In the genomic region with DNA sequence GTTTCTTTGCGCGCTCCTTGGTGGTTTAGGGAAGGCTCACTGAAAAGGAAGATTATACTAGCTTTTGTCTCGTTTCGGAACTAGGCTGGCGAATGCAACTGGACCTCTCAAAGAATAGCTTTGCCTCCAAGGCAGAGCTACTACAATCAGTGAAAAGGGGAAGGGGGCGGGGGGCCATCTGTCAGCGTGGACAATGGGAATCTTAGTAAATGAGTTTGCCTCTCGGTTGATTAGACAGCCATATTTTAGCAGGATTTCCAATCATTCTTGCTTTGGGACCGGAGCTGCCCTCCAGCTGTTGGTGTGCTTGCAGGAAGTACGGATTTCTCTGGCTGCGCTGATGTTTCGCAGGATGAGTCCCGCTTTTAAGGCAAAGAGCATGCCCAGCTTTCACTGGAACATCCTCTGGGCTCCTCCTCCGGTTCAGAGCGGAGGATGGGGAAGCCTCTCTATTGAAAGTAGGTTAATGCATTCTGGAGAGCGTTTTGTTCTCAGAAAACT, we compare ENCODE assay signal across 7 mouse cellular contexts.
A peak's percentile ranks its signal among the peaks of the same experiment; 100 is the strongest.
DNase-seq lines count a peak whose midpoint lies in the region; ATAC-seq and TF ChIP-seq lines count a peak whose summit lies in the region.

No protein-coding gene starts in this region.

- no peak for TF ChIP-seq CTCF in hindbrain, postnatal 0 days (IDR thresholded peaks at IDR 0.05; ENCODE audit: low read depth)
- no peak for TF ChIP-seq CTCF in olfactory bulb, adult 2 months (IDR thresholded peaks at IDR 0.05; ENCODE audit: insufficient read depth, low read depth, low read length)

- peaks cover 36% of the 10 kb centered on the region for H3K4me1 ChIP-seq in forebrain, embryonic 15.5 days
- peaks cover 20% of the 10 kb centered on the region; the same call in 1 of the 2 replicates for H3K4me1 ChIP-seq in hindbrain, postnatal 0 days (ENCODE audit: insufficient read depth, low read length)
- peaks cover 13% of the 10 kb centered on the region; the same call in 1 of the 2 replicates for H3K4me1 ChIP-seq in limb, embryonic 15.5 days
- peaks cover 10% of the 10 kb centered on the region for H3K4me1 ChIP-seq in olfactory bulb, adult 2 months (ENCODE audit: control insufficient read depth, insufficient read depth, low read length)

- H3K27ac ChIP-seq in forebrain, embryonic 15.5 days (replicated peaks), result peak overlapping the region; percentile 89
- H3K27ac ChIP-seq in hindbrain, postnatal 0 days, result peak overlapping the region; percentile 87
- H3K27ac ChIP-seq in limb, embryonic 15.5 days, result no peak overlapping the region
- H3K27ac ChIP-seq in olfactory bulb, adult 2 months (ENCODE audit: insufficient read depth, low read depth, low read length), result peak overlapping the region; percentile 73

- H3K36me3 ChIP-seq in forebrain, embryonic 15.5 days, result no peaks in the 10 kb centered on the region
- no peaks in the 10 kb centered on the region for H3K36me3 ChIP-seq in hindbrain, postnatal 0 days (ENCODE audit: insufficient read depth, low read length)
- no peaks in the 10 kb centered on the region for H3K36me3 ChIP-seq in limb, embryonic 15.5 days

- ATAC-seq in forebrain, embryonic 15.5 days (replicated peaks), result peak; percentile 62
- ATAC-seq in hindbrain, postnatal 0 days, result peak; percentile 59
- no peak for ATAC-seq in limb, embryonic 15.5 days (ENCODE audit: insufficient number of reproducible peaks, low FRiP score, low TSS enrichment, low read depth)

- no peaks in the 10 kb centered on the region for H3K27me3 ChIP-seq in forebrain, embryonic 15.5 days
- no peaks in the 10 kb centered on the region for H3K27me3 ChIP-seq in hindbrain, postnatal 0 days (ENCODE audit: insufficient read depth, low read length)
- no peaks in the 10 kb centered on the region for H3K27me3 ChIP-seq in limb, embryonic 15.5 days

- peak overlapping the region; percentile 71 for H3K4me2 ChIP-seq in forebrain, embryonic 15.5 days (replicated peaks)
- H3K4me2 ChIP-seq in hindbrain, postnatal 0 days (ENCODE audit: low read depth, low read length), result peak overlapping the region; percentile 81
- H3K4me2 ChIP-seq in limb, embryonic 15.5 days, result peak overlapping the region; percentile 79

- peak overlapping the region; percentile 50 for H3K9ac ChIP-seq in forebrain, embryonic 15.5 days (replicated peaks)
- H3K9ac ChIP-seq in hindbrain, postnatal 0 days (replicated peaks; ENCODE audit: low read length), result peak overlapping the region; percentile 64
- H3K9ac ChIP-seq in limb, embryonic 15.5 days, result 0 out of 2 replicates have a peak overlapping the region, but pooled peaks have one; percentile 14

- H3K4me3 ChIP-seq in forebrain, embryonic 15.5 days, result peak overlapping the region; percentile 49
- peak overlapping the region; percentile 47 for H3K4me3 ChIP-seq in hindbrain, postnatal 0 days (ENCODE audit: low read length)
- H3K4me3 ChIP-seq in limb, embryonic 15.5 days, result peak overlapping the region; percentile 44
- H3K4me3 ChIP-seq in olfactory bulb, adult 2 months (ENCODE audit: insufficient read depth, low read depth, low read length), result peak overlapping the region; percentile 48

- 0 out of 2 replicates have a peak, but pooled peaks have one; percentile 33 for TF ChIP-seq POLR2A in olfactory bulb, adult 2 months (IDR thresholded peaks at IDR 0.05; ENCODE audit: insufficient read depth, low read depth, low read length)

- 0% methylated on average over 16 of the region's 16 CpGs for WGBS in forebrain, embryonic 15.5 days
- WGBS in hindbrain, postnatal 0 days, result under 1% methylated on average over 16 of the region's 16 CpGs
- WGBS in limb, embryonic 15.5 days, result 5% methylated on average over 16 of the region's 16 CpGs
- WGBS in olfactory bulb, adult 2 months, result 0% methylated on average over 16 of the region's 16 CpGs

- peak; percentile 53 for DNase-seq in Muller cell, postnatal 12 days (ENCODE audit: inconsistent ontology term)
- peak; percentile 6 for DNase-seq in adrenal gland, adult 8-10 months
- peak; percentile 77 for DNase-seq in hindbrain, postnatal 0 days (ENCODE audit: low spot score)
- DNase-seq in natural killer cell, adult 2 months (ENCODE audit: low spot score in 2 of 2), result no peak

- H3K9me3 ChIP-seq in forebrain, embryonic 15.5 days, result no peaks in the 10 kb centered on the region
- H3K9me3 ChIP-seq in hindbrain, postnatal 0 days (ENCODE audit: low read length), result no peaks in the 10 kb centered on the region
- H3K9me3 ChIP-seq in limb, embryonic 15.5 days, result no peaks in the 10 kb centered on the region

Comparison
In these comparisons a context has a peak if more than half of its experiments do, and no peak if none do; other contexts are left out.
1. DNase-seq: peak in Muller cell, postnatal 12 days (single experiment), adrenal gland, adult 8-10 months (single experiment) and hindbrain, postnatal 0 days (single experiment); none in natural killer cell, adult 2 months (0 of 2).
2. H3K9ac ChIP-seq: peak in every context shown above with its lines; median percentile 64 in hindbrain, postnatal 0 days; 50 in forebrain, embryonic 15.5 days; 14 in limb, embryonic 15.5 days.
3. Peak in every context shown above with its lines, with median percentiles within 50 percentile points of each other: H3K4me2 ChIP-seq and H3K4me3 ChIP-seq.